Mouse (Mus musculus) midbrain, embryonic 16.5 days (tissue): ENCODE data around the gene Gm1979. TPM values are rescaled to one million over a fixed set of nuclear protein-coding genes. Genes with fewer than 3 reads are reported as not detected.
"Not testable (repeated sequence)": the region's sequence is repeated elsewhere in the genome, so short reads cannot be mapped to it uniquely, and the experiment has no call there.

Experiments
- ATAC-seq: fragments of 200-750 bp; cut with Nextera tagmentation; 2 replicates; pipeline ENCODE4 v1.8.0; 2017; ENCODE audit warnings: moderate TSS enrichment
- H3K27ac ChIP-seq: fragments of 300-500 bp; sonication (generic); 2 replicates; pipeline ENCODE4 v1.5.1; 2014; ENCODE audit warnings: mild to moderate bottlenecking, low read length, mixed read lengths
- H3K27me3 ChIP-seq: fragments of 300-500 bp; sonication (generic); 2 replicates; pipeline ENCODE4 v1.6.1; 2014; ENCODE audit warnings: low read depth, low read length, mixed read lengths; ENCODE audit not compliant: control insufficient read depth, insufficient read depth
- H3K36me3 ChIP-seq: fragments of 300-500 bp; sonication (generic); 2 replicates; pipeline ENCODE4 v1.6.1; 2014; ENCODE audit warnings: mild to moderate bottlenecking, low read length, moderate library complexity, mixed read lengths; ENCODE audit not compliant: control insufficient read depth, insufficient read depth
- H3K4me1 ChIP-seq: fragments of 300-500 bp; sonication (generic); 2 replicates; pipeline ENCODE4 v1.6.1; 2014; ENCODE audit warnings: mild to moderate bottlenecking, low read length, mixed read lengths; ENCODE audit not compliant: control insufficient read depth, insufficient read depth
- H3K4me2 ChIP-seq: fragments of 300-500 bp; sonication (generic); 2 replicates; pipeline ENCODE4 v1.6.1; 2014; ENCODE audit warnings: mild to moderate bottlenecking, low read length, mixed read lengths
- H3K4me3 ChIP-seq: fragments of 300-500 bp; sonication (generic); 2 replicates; pipeline ENCODE4 v1.5.1; 2014; ENCODE audit warnings: low read depth, mild to moderate bottlenecking, low read length, moderate library complexity, mixed read lengths
- H3K9ac ChIP-seq: fragments of 300-500 bp; sonication (generic); 2 replicates; pipeline ENCODE4 v1.6.1; 2014; ENCODE audit warnings: low read depth, low read length, mixed read lengths
- H3K9me3 ChIP-seq: fragments of 300-500 bp; sonication (generic); replicated peaks from 2 replicates; pipeline ENCODE4 v1.6.1; 2014; ENCODE audit warnings: mild to moderate bottlenecking, low read length, mixed read lengths; ENCODE audit not compliant: control insufficient read depth, poor library complexity, severe bottlenecking
- WGBS: fragments of 180-500 bp; shearing (Covaris S2); extraction: QIAGEN DNeasy Blood & Tissue Kit; methylation state at CpG from one replicate; pipeline ENCODE4 v1.1.7; 2014; 5-methylcytosine and 5-hydroxymethylcytosine counted together
- polyA plus RNA-seq: library from polyadenylated mRNA; unstranded; fragments of >200 nt; fragmentation: Nextera tagmentation; extraction: Ambion mirVana; gene quantifications from 2 replicates; pipeline ENCODE4 v1.2.1, GENCODE M21; 2015

The Gm1979 gene
- polyA plus RNA-seq, 1 experiment from 2014 or later, result 0.36 TPM

DNA sequence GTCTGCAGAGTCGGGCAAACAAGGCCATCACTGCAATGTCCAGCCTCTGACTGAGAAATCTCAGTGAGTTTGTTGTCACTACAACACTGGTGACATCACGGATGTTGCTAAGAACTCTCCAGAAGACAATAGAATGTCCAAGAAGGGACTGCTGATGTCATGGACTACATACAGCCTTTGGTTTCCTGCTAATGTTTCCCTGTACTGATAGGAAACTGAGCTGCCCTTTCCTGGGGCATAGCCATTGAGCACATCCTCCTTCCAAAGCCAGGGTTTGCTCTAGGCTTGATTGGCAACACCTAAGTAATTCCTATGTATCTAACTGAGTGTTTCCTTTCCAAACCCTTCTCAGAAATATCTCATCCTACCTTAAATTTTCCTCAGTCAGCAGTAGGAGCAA lies 50.3 kb downstream of the Gm1979 start, which contains the start of gene Gm21671:
Gene Gm21671 (minus strand): TSS at position 101 of the 400 bp plus-strand sequence.
- H3K9ac ChIP-seq, H3K27me3 ChIP-seq, H3K4me1 ChIP-seq, H3K9me3 ChIP-seq, H3K27ac ChIP-seq, H3K4me3 ChIP-seq, ATAC-seq, H3K4me2 ChIP-seq, H3K36me3 ChIP-seq: not testable (repeated sequence)
- 67% methylated on average over 2 of the region's 2 CpGs for WGBS

Other genes starting within 250 kb of the Gm1979 start
- 37.9 and 44.5 TPM in 2 replicates for gene Actr3b, start 244.8 kb downstream of the Gm1979 start, polyA plus RNA-seq
- 0.09 TPM in 1 of 2 replicates, not detected in the other for gene Gm21663, start 62.4 kb downstream of the Gm1979 start, polyA plus RNA-seq
- gene Gm21671, start 50.4 kb downstream of the Gm1979 start, polyA plus RNA-seq, result 0.25 and 0.27 TPM in 2 replicates
- gene Gm21680, start 32.1 kb downstream of the Gm1979 start, polyA plus RNA-seq, result 0.17 and 0.43 TPM in 2 replicates
- gene Gm21698, start 16.1 kb downstream of the Gm1979 start, polyA plus RNA-seq, result 0.20 and 0.30 TPM in 2 replicates
- 0.14 TPM in 1 of 2 replicates, not detected in the other for gene Gm5862, start 18.1 kb upstream of the Gm1979 start, polyA plus RNA-seq
- gene Speer4a, start 34.8 kb upstream of the Gm1979 start, polyA plus RNA-seq, result 0.13 and 0.15 TPM in 2 replicates
- 0.12 and 0.21 TPM in 2 replicates for gene Gm7347, start 53.8 kb upstream of the Gm1979 start, polyA plus RNA-seq
- 0.09 and 0.11 TPM in 2 replicates for gene Gm10471, start 84.5 kb upstream of the Gm1979 start, polyA plus RNA-seq
- gene 5031410I06Rik, start 100.6 kb upstream of the Gm1979 start, polyA plus RNA-seq, result 0.09 and 0.16 TPM in 2 replicates
- gene Gm10220, start 116.6 kb upstream of the Gm1979 start, polyA plus RNA-seq, result 0.14 and 0.22 TPM in 2 replicates